Mouse (Mus musculus) retina, embryonic 14.5 days (tissue): ENCODE measurements at regions not wholly inside any gene's neighbourhood (a gene's known extent, or its start where the extent isn't known, plus 50 kb on each side); places are given as distances from the start of the nearest gene placed in this dataset.

ENCODE experiments used
- DNase-seq: peaks from one replicate; pipeline ENCODE4 v3.0.0-alpha.2; 2015; ENCODE audit warnings: low spot score

DNA sequence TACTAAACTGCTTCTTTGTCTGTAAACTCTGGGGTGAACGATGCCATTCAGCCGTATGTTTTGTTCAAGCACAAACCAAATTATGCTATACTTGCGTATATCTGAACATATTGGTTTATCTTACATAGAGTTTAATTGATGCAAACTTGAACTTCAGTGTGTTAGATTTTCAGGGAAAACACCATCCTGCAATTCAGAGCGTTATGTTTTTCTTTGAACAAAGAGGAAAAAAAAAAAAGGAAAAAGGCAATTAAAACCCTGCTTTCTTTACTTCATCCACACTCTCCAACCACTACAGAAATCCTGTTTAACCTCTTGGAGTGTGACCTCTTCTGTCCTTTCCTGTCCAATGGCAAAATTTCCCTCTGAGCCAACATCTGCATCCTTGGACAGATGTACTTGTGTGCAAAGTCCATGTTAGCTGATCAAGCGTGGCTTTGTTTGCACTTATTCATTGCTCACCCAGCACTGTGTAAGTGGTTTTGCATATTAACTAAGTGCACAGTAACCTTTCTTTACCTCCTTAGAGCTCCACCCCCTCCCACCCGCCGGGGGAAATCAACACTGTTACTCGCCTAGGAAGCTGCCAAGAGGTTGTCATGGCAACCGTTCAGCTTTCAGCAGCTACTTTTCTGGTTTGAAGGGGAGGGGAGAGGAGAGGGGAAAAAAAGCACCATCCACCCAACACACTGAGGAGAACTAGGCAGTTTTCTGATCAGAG, 174.4 kb upstream of the Klf12 start:
- DNase-seq, result peak; percentile 84

GRCm38 (mm10) chr14:100457870-100458726, 173.6 kb upstream of the Klf12 start:
- DNase-seq, result no peak

DNA sequence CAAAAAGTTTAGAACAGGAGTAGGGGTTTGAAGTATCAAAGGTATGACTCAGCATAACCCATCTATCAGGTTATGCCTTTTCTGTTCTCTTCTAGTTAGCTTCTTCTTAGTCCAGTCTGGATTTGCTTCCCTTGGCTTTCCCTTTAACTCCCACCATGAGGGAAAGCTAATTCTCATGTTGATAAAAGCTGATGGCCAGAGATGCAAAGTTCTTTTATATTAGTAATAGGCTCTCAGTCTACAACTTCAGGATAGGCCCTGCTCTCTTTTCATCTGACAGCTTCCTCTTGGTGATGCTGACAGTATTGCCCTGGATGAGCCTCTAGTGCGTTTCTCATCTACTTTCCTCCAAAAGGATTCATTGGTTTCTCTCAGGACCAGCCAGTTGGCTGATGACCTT, 161.7 kb upstream of the Klf12 start:
- no peak for DNase-seq

DNA sequence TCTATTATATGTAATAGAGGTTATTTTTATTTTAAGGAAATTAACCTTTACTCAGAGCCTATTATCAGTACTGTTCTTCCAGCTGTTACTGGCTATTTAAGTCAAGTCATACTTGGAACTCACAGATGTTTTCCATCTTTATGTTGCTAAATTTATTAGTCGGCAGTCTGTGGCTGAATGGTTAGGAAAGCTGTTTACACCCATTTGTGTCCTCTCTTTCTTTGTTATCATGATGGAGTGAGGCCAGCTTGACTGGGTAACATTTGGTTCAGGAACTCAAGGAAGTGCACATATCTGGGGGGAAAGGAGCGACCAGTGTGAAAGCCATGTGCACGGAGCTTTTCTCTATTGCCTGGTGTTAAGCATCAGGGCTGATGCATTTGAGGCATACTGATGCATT, 160.4 kb upstream of the Klf12 start:
- DNase-seq, result no peak

DNA sequence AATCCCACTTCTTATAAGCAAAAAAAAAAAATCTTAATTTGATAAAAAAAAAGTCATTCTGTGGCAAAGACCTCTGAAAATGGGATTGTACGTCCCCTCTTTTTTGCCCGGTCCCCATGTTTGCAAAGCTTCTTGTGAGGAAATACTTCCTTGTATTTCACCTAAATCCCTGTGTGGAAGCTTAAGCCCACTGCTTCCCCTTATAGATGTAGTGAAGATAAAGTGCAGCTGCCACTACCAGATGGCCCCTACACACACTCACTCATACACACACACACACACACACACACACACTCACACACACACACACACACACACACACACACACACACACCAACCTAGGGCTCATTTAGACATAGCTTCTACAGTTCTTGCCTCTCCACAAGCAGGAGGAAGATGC, 159.6 kb upstream of the Klf12 start:
- DNase-seq, result no peak

GRCm38 (mm10) chr14:100437552-100437951, 153.1 kb upstream of the Klf12 start:
- no peak for DNase-seq

DNA sequence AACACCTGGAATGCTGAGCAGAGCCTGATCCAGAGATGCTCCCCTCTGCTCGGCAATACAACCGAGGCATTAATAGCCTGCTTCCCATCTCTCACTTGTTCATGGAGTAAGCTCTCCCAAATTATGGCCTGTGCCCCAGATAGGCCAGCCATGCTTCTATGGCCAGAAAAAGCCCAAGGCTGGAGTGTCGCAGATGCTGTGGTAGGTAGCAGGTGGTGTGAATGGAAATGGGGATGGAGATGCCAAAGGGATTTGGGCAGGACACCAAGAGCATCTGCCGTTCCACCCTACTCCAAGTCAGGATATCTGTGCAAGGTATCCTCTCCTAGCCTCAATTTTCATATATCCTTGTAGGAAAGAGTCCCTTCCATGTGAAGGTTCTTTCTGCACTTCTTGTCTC, 145.2 kb upstream of the Klf12 start:
- DNase-seq, result no peak

GRCm38 (mm10) chr14:100426399-100426798, 141.9 kb upstream of the Klf12 start:
- no peak for DNase-seq

DNA sequence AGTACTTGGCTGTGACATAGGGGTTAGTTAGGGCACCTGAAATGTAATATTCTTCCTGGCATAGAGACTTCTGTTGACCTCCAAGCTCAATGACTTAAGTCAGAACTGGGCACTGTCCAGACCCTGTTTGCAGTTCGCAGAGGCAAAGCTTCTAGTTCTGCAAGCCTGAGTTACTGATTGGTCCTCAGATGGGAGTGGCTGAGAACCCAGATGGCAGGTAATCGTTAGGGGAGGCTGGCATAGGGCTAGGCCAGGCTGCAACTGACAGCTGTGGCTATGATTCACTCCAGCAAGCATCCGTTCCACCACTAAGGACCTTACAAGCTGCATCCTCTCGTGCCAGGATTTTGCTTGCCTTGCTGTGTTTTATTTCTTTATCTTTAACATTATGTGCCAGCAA, 139.3 kb upstream of the Klf12 start:
- DNase-seq, result peak; percentile 18

DNA sequence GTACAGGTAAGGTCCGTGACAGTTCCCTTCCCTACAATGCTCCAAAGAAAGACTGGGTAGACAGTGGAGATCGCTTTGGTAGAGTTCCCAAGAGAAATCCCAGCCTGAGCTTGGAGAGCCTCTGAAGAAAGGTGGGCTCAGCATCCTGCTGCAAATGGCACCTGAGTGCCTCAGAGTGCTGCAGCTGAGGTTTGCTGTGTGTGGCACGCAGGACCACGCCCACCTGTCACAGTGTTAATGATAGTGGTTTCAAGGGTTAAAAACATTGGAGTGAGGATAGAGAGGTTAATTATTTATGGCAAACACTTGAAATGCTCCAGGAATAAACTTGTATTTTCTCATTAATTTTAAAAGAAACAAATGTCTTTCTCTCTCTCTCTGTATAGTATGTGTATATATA, 137.2 kb upstream of the Klf12 start:
- no peak for DNase-seq

- no peak for DNase-seq
Observed at GRCm38 (mm10) chr14:100415099-100415498, 130.6 kb upstream of the Klf12 start.

DNA sequence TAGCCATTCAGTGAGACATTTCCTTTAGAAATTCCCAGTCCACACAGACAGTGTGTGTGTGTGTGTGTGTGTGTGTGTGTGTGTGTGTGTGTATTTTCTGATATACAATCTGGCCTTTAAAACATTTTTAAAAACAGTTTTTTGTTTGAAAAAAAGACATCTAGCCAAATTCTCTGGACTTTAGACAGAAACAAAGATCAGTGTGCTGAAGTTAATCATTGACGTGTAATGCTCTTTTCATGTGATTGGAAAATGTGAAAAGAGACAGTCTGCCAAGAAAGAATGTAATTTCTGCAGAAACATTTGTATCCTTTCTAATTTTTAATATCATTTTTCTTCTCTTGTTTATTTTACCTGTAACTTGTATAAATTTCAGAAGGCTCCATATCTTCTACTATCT, 127.7 kb upstream of the Klf12 start:
- no peak for DNase-seq

- DNase-seq, result no peak
Observed at GRCm38 (mm10) chr14:100397191-100397590, 112.7 kb upstream of the Klf12 start.

DNA sequence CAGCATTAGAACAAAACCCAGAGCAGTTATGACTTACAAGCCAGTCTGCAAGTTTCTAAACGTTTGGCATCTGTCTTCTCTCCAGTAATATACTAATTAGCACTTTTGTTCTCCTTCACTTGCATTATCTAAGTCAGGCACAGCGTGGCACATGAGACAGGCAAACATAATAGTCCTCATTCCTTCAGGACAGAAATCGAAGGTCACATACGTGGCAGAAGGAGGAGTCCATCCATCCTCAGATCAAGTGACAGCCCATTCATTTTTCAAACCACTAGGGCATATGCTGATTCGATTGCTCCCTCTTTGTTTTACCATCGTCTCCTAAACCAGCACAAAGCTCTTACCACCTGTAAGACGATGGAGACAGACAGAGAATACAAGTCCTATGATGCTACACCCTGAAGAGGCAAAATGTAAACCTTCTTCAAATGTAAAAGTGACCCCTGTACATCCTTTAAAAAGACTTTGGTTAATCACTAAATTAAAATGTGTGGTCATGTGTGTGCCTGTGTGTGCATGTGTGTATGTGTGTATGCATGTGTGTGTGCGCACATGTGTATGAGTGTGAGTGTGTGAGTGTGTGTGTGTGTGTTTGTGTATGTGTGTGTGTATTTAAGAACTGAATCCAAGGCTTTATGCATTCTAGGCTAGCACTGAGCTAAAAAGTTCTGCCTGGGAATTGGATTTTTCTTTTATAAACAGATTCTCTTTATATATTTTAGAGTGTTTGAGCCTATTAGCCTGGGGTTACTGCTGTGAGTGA, 90.9 kb upstream of the Klf12 start:
- DNase-seq, result peak; percentile 61

DNA sequence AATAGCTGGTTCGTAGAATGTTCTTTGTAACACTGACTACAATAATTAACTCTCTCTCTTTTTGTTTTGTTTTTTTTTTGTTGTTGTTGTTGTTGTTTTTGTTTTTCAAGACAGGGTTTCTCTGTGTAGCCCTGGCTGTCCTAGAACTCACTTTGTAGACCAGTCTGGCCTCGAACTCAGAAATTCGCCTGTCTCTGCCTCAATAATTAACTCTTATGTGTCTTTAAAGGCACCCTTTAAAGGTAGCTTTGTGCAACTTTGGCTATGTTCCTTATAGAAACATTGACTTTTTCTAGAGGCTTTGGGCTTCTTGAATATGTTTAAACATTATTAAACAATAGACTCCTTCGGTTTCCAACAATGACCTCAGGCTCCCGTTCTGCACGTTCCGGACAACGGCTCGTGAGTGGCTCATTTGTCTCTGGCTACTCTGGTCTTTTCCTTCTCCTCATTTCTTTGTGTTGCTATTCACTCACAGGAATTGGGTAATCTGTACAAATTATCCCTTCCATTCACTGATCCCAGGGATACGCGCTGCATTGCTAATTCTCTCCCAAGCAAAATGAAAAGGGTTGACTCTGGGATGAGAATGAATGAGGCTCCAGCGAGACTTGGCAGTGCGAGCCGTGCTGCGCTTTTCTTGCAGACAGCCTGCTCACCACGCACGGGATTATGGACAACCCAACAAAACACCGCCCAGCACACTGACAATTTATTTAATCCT, 90.2 kb upstream of the Klf12 start:
- peak; percentile 57 for DNase-seq

- no peak for DNase-seq
Observed at GRCm38 (mm10) chr14:100366234-100366864, 81.9 kb upstream of the Klf12 start.

DNA sequence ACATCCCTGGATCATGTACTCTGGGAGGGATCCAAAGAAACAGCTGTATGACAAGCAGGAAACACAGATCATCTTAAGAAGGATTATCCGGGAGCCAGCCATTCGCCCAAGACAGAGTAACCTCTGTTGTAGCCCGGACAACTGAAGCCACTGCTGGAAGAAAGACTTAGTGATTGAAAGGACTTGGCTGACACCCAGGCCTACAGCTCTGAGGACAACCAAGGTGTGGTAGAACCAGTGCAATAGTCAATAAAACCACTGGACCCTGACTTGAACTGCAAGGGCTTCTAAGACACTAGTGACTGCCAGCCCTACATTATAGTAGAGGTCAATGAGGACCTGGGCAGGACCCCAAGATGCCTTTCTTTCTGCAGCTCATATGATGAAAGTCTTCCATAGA, 78.3 kb upstream of the Klf12 start:
- DNase-seq, result no peak

DNA sequence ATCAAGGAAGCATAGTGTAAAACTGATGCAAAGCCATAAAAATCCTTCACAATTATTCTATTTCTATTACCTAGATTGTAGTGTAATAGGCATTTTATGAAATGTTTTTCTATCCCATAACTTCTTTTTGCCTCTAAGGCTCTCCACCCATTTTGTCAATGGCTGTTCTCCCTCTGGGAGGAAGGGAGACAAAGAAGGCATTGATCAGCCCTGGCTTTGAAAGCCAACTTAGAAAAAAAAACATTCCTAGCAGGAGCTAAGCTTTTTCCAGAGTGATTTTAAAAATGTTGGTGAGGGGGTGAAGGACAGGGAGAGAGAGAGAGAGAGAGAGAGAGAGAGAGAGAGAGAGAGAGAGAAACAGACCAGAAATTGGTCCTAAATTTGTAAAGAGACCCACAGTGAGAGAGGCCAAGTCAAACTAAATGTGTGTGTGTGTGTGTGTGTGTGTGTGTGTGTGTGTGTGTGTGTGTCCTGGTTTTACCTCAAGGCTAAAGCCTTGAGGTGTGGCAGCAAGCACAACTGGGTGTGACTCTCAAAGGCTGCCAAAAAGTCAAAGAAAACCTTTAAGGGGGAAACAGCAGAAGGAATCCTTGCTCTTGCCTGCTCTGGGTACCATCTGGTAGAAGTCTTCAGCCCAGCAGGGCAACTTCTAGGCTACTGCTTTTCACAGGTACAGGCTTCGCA, 77.0 kb upstream of the Klf12 start:
- DNase-seq, result no peak

DNA sequence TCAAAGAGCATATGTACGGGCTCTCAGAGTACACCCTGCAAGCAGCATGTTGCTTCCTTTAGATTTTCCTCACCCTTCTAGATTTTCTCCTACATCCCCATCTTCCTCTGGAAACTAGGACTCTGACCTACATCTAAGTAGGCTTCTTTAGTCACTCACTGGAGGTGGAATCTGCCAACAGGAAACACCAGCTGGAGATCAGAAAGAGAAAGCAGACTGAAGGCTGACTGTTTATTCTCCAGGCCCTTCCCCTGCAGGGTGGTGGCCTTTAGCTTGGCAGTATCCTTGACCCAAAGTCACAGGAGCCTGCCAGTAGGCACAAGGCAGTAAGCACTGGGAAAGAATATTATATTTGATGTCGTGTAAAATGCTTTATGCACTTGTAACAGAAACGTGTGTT, 75.4 kb upstream of the Klf12 start:
- no peak for DNase-seq

- no peak for DNase-seq
Observed at GRCm38 (mm10) chr14:100357131-100357530, 72.7 kb upstream of the Klf12 start.

DNA sequence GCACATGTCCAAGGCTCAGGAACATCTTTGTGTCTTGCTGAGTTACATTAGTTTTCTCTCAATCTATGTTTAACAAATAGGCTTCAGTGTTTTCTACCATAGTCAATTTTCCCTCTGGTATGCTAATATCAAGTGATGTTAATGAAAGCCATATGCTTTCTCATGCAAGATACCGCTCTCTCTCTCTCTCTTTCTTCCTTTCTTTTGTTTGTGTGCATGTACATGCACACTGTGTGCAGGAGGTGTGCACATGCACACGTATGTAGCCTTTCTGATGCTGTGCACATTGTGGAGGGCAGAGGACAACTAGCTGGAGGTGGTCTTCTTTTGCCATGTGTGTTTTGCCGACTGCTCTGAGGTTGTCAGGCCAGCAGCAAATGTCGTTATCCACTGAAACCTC, 69.0 kb upstream of the Klf12 start:
- no peak for DNase-seq
